Mouse (Mus musculus) lung, embryonic 15.5 days (tissue): ENCODE data around the gene Ppm1l. TPM values are rescaled to one million over a fixed set of nuclear protein-coding genes. Genes with fewer than 3 reads are reported as not detected.
A peak's percentile ranks its signal among the peaks of the same experiment; 100 is the strongest.
"Not testable (repeated sequence)": the region's sequence is repeated elsewhere in the genome, so short reads cannot be mapped to it uniquely, and the experiment has no call there.

Experiments
- ATAC-seq: fragments of 200-750 bp; cut with Nextera tagmentation; 2 replicates; pipeline ENCODE4 v1.8.0; 2017; ENCODE audit warnings: moderate number of reproducible peaks, borderline replicate concordance; ENCODE audit not compliant: low FRiP score, low TSS enrichment; ENCODE audit errors: extremely low read depth
- H3K27ac ChIP-seq: fragments of 300-500 bp; sonication (generic); 2 replicates; pipeline ENCODE4 v1.5.1; 2015; ENCODE audit warnings: moderate library complexity, mild to moderate bottlenecking, inconsistent platforms
- H3K27me3 ChIP-seq: fragments of 300-500 bp; sonication (generic); 2 replicates; pipeline ENCODE4 v1.6.1; 2015; ENCODE audit warnings: inconsistent platforms
- H3K36me3 ChIP-seq: fragments of 300-500 bp; sonication (generic); 2 replicates; pipeline ENCODE4 v1.6.1; 2015; ENCODE audit warnings: inconsistent platforms
- H3K4me1 ChIP-seq: fragments of 300-500 bp; sonication (generic); 2 replicates; pipeline ENCODE4 v1.6.1; 2015; ENCODE audit warnings: inconsistent platforms
- H3K4me2 ChIP-seq: fragments of 300-500 bp; sonication (generic); 2 replicates; pipeline ENCODE4 v1.6.1; 2015; ENCODE audit warnings: inconsistent platforms, mild to moderate bottlenecking, moderate library complexity
- H3K4me3 ChIP-seq: fragments of 300-500 bp; sonication (generic); 2 replicates; pipeline ENCODE4 v1.5.1; 2015; ENCODE audit warnings: mild to moderate bottlenecking, inconsistent platforms
- H3K9ac ChIP-seq: fragments of 300-500 bp; sonication (generic); 2 replicates; pipeline ENCODE4 v1.6.1; 2015; ENCODE audit warnings: inconsistent platforms
- H3K9me3 ChIP-seq: fragments of 300-500 bp; sonication (generic); 2 replicates; pipeline ENCODE4 v1.6.1; 2016; ENCODE audit warnings: inconsistent platforms
- WGBS: fragments of 180-500 bp; shearing (Covaris S2); methylation state at CpG from one replicate; pipeline ENCODE4 v1.1.7; 2015; 5-methylcytosine and 5-hydroxymethylcytosine counted together
- polyA plus RNA-seq: library from polyadenylated mRNA; unstranded; fragments of >200 nt; fragmentation: Nextera tagmentation; extraction: Ambion mirVana; gene quantifications from 2 replicates; pipeline ENCODE4 v1.2.1, GENCODE M21; 2015

Ppm1l gene
- polyA plus RNA-seq, 1 experiment from 2014 or later = 6.9 TPM

GRCm38 (mm10) chr3:69561686-69562085 lies 245.0 kb downstream of the Ppm1l start:
- Histone ChIP-seq H3K27ac (no peak overlapping the region), H3K9ac (no peak overlapping the region)
- WGBS = 63% methylated on average over 5 of the region's 5 CpGs

GRCm38 (mm10) chr3:69563406-69563805 lies 246.7 kb downstream of the Ppm1l start:
- H3K36me3 ChIP-seq = no peaks in the 10 kb centered on the region
- no peak overlapping the region for H3K4me2 ChIP-seq
- H3K27ac ChIP-seq = no peak overlapping the region
- H3K4me3 ChIP-seq = no peak overlapping the region
- H3K27me3 ChIP-seq = no peaks in the 10 kb centered on the region
- H3K9ac ChIP-seq = no peak overlapping the region
- H3K4me1 ChIP-seq = peaks cover 13% of the 10 kb centered on the region
- no peak for ATAC-seq
- WGBS = 77% methylated on average over 6 of the region's 6 CpGs
- no peaks in the 10 kb centered on the region for H3K9me3 ChIP-seq

More at GRCm38 (mm10) chr3:69561686-69562085, 245.0 kb downstream of the Ppm1l start:
- Histone ChIP-seq H3K27me3 (no peaks in the 10 kb centered on the region), H3K9me3 (no peaks in the 10 kb centered on the region), H3K36me3 (no peaks in the 10 kb centered on the region), H3K4me2 (no peak overlapping the region), H3K4me1 (peaks cover 17% of the 10 kb centered on the region), H3K4me3 (no peak overlapping the region)
- no peak; the same call in 1 of the 2 replicates for ATAC-seq

- not testable (repeated sequence) for H3K4me2 ChIP-seq, H3K27me3 ChIP-seq, H3K9ac ChIP-seq, H3K36me3 ChIP-seq, H3K27ac ChIP-seq, H3K9me3 ChIP-seq, ATAC-seq, H3K4me1 ChIP-seq, H3K4me3 ChIP-seq
- WGBS = 96% methylated on average over 1 of the region's 1 CpGs
These were observed 248.9 kb downstream of the Ppm1l start for GRCm38 (mm10) chr3:69565586-69565985.

- no peak overlapping the region for H3K9ac ChIP-seq
- H3K4me2 ChIP-seq = no peak overlapping the region
- no peaks in the 10 kb centered on the region for H3K4me1 ChIP-seq
- peaks cover 12% of the 10 kb centered on the region for H3K36me3 ChIP-seq
- no peaks in the 10 kb centered on the region for H3K27me3 ChIP-seq
- H3K27ac ChIP-seq = no peak overlapping the region
- no peak overlapping the region for H3K4me3 ChIP-seq
- no peaks in the 10 kb centered on the region for H3K9me3 ChIP-seq
- WGBS = 83% methylated on average over 5 of the region's 5 CpGs
- no peak for ATAC-seq
These were observed 255.9 kb downstream of the Ppm1l start for GRCm38 (mm10) chr3:69572561-69572960.

- ATAC-seq = no peak
- H3K36me3 ChIP-seq = peaks cover 14% of the 10 kb centered on the region
- H3K9ac ChIP-seq = no peak overlapping the region
These were observed 258.9 kb downstream of the Ppm1l start for GRCm38 (mm10) chr3:69575577-69575976.

DNA sequence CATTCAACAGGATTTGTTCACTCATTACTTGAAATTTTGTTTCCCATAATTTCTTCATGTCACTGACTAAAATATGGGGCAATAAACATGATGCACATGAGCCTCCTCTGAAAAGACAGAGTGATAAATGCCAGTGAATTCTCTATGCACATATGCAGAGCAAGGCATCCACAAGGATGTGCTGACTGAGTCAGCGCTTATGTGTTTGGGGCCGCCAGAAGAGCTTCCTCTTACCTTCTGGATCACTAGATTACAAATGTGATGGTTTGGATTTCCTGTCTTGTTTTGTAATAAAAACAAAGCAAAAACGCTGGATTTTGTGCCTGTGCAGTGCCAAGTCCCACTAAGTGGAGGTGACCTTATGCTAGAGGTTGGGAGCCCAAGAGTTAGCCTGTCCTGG lies 260.1 kb downstream of the Ppm1l start:
- peaks cover 14% of the 10 kb centered on the region for H3K36me3 ChIP-seq
- H3K27me3 ChIP-seq = no peaks in the 10 kb centered on the region
- no peak overlapping the region for H3K4me3 ChIP-seq
- 80% methylated on average over 3 of the region's 3 CpGs for WGBS
- H3K9ac ChIP-seq = no peak overlapping the region
- H3K27ac ChIP-seq = no peak overlapping the region
- no peaks in the 10 kb centered on the region for H3K4me1 ChIP-seq
- H3K4me2 ChIP-seq = no peak overlapping the region
- H3K9me3 ChIP-seq = no peaks in the 10 kb centered on the region
- no peak for ATAC-seq

More at GRCm38 (mm10) chr3:69575577-69575976, 258.9 kb downstream of the Ppm1l start:
- 92% methylated on average over 11 of the region's 11 CpGs for WGBS
- Histone ChIP-seq H3K4me1 (no peaks in the 10 kb centered on the region), H3K4me3 (no peak overlapping the region), H3K27me3 (no peaks in the 10 kb centered on the region), H3K4me2 (no peak overlapping the region), H3K9me3 (no peaks in the 10 kb centered on the region), H3K27ac (no peak overlapping the region)

DNA sequence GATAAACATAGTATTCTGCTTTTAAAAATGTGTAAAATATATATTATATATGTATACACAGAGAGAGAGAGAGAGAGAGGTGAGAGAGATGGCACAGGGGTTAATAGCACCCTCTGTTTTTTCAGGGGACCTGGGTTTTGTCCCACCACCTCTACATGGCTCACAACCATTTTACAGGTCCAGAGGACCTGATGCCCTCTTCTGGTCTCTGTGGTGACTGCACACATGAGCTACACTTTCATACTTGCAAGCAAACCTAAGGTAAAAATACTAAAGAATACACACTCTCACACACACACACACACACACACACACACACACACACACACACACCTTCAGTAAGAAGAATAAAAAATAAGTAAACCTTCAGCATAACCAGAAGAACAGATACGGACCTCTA lies 262.1 kb downstream of the Ppm1l start:
- 80% methylated on average over 1 of the region's 1 CpGs for WGBS
- ATAC-seq = no peak
- Histone ChIP-seq H3K36me3 (peaks cover 14% of the 10 kb centered on the region), H3K4me2 (no peak overlapping the region), H3K4me1 (no peaks in the 10 kb centered on the region), H3K9me3 (no peaks in the 10 kb centered on the region), H3K4me3 (no peak overlapping the region), H3K27ac (no peak overlapping the region), H3K9ac (no peak overlapping the region), H3K27me3 (no peaks in the 10 kb centered on the region)

- no peak for ATAC-seq
These were observed 267.1 kb downstream of the Ppm1l start for GRCm38 (mm10) chr3:69583798-69584197.

GRCm38 (mm10) chr3:69588101-69588760 lies 271.6 kb downstream of the Ppm1l start:
- no peak overlapping the region for H3K4me3 ChIP-seq
- H3K4me2 ChIP-seq = no peak overlapping the region
- ATAC-seq = peak; percentile 76; the same call in 1 of the 2 replicates
- 25% methylated on average over 10 of the region's 10 CpGs for WGBS
- peaks cover 7% of the 10 kb centered on the region for H3K4me1 ChIP-seq
- H3K9me3 ChIP-seq = no peaks in the 10 kb centered on the region
- no peak overlapping the region for H3K9ac ChIP-seq
- no peak overlapping the region for H3K27ac ChIP-seq
- H3K27me3 ChIP-seq = no peaks in the 10 kb centered on the region
- H3K36me3 ChIP-seq = no peaks in the 10 kb centered on the region

More at GRCm38 (mm10) chr3:69583798-69584197, 267.1 kb downstream of the Ppm1l start:
- no peak overlapping the region for H3K27ac ChIP-seq
- H3K4me1 ChIP-seq = peaks cover 7% of the 10 kb centered on the region
- no peaks in the 10 kb centered on the region for H3K36me3 ChIP-seq
- no peaks in the 10 kb centered on the region for H3K27me3 ChIP-seq
- WGBS = 89% methylated on average over 1 of the region's 1 CpGs
- H3K4me2 ChIP-seq = no peak overlapping the region
- H3K4me3 ChIP-seq = no peak overlapping the region
- H3K9ac ChIP-seq = no peak overlapping the region
- H3K9me3 ChIP-seq = no peaks in the 10 kb centered on the region

- peaks cover 15% of the 10 kb centered on the region for H3K4me1 ChIP-seq
- H3K4me3 ChIP-seq = no peak overlapping the region
- WGBS = 84% methylated on average over 8 of the region's 8 CpGs
- H3K36me3 ChIP-seq = no peaks in the 10 kb centered on the region
- no peaks in the 10 kb centered on the region for H3K9me3 ChIP-seq
- ATAC-seq = no peak
- no peak overlapping the region for H3K27ac ChIP-seq
- no peaks in the 10 kb centered on the region for H3K27me3 ChIP-seq
- H3K9ac ChIP-seq = no peak overlapping the region
- H3K4me2 ChIP-seq = no peak overlapping the region
These were observed 276.8 kb downstream of the Ppm1l start for GRCm38 (mm10) chr3:69593426-69593825.

GRCm38 (mm10) chr3:69594071-69594470 lies 277.4 kb downstream of the Ppm1l start:
- no peak overlapping the region for H3K4me3 ChIP-seq
- H3K27ac ChIP-seq = no peak overlapping the region
- no peak overlapping the region for H3K4me2 ChIP-seq
- H3K9me3 ChIP-seq = no peaks in the 10 kb centered on the region
- H3K9ac ChIP-seq = no peak overlapping the region
- H3K36me3 ChIP-seq = no peaks in the 10 kb centered on the region
- no peaks in the 10 kb centered on the region for H3K27me3 ChIP-seq
- 63% methylated on average over 9 of the region's 9 CpGs for whole genome bisulfite sequencing
- ATAC-seq = no peak
- peaks cover 14% of the 10 kb centered on the region; the same call in 1 of the 2 replicates for H3K4me1 ChIP-seq

DNA sequence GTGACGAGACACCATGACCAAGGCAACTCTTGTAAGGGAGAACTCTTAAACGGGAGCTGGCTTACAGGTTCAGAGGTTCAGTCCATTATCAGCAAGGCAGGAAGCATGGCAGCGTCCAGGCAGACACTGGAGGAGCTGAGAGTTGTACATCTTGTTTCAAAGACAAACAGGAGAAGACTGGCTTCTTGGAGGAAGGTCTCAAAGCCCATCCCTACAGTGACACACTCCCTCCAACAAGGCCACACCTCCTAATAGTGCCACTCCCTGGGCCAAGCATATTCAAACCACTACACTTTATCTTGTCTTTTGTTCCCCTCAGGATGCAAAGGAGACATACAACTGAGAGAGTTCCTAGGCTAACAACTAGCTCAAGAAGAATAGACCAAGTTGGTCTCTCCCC lies 279.5 kb downstream of the Ppm1l start:
- WGBS = 74% methylated on average over 3 of the region's 3 CpGs
- Histone ChIP-seq H3K9me3 (no peaks in the 10 kb centered on the region), H3K9ac (no peak overlapping the region), H3K4me2 (no peak overlapping the region), H3K4me3 (no peak overlapping the region), H3K27ac (no peak overlapping the region), H3K36me3 (no peaks in the 10 kb centered on the region), H3K4me1 (peaks cover 16% of the 10 kb centered on the region; the same call in 1 of the 2 replicates), H3K27me3 (no peaks in the 10 kb centered on the region)
- no peak for ATAC-seq
